Mouse (Mus musculus) G1E (cell line): ENCODE measurements around the gene 9430015G10Rik.

Experiments used
- CTCF ChIP-seq: IDR thresholded peaks from 2 replicates; pipeline ENCODE4 v1.5.1; 2012; ENCODE audit warnings: low read depth, low read length, inconsistent platforms, mixed read lengths
- TAL1 ChIP-seq: conservative IDR thresholded peaks from 2 replicates; pipeline ENCODE4 v1.6.1; 2012; ENCODE audit warnings: low read depth, low read length, inconsistent platforms, mixed read lengths

GRCm38 (mm10) chr4:156067256-156067949 is 42.4 kb upstream of the 9430015G10Rik start:
- no peak for TF ChIP-seq CTCF
- no peak for TF ChIP-seq TAL1
